Mouse (Mus musculus) neural tube, embryonic 15.5 days (tissue): Measurements from ENCODE around the gene Hpf1. TPM values are rescaled to one million over a fixed set of nuclear protein-coding genes. Genes with fewer than 3 reads are reported as not detected.

Experiments
- ATAC-seq: fragments of 200-750 bp; cut with Nextera tagmentation; 2 replicates; pipeline ENCODE4 v1.8.0; 2017; ENCODE audit warnings: mild to moderate bottlenecking, moderate TSS enrichment, moderate library complexity; ENCODE audit not compliant: low FRiP score
- H3K27ac ChIP-seq: fragments of 300-500 bp; sonication (generic); replicated peaks from 2 replicates; pipeline ENCODE4 v1.5.1; 2015; ENCODE audit warnings: mild to moderate bottlenecking, inconsistent platforms
- H3K27me3 ChIP-seq: fragments of 300-500 bp; sonication (generic); replicated peaks from 2 replicates; pipeline ENCODE4 v1.6.1; 2015; ENCODE audit warnings: inconsistent platforms
- H3K36me3 ChIP-seq: fragments of 300-500 bp; sonication (generic); 2 replicates; pipeline ENCODE4 v1.6.1; 2015; ENCODE audit warnings: inconsistent platforms
- H3K4me1 ChIP-seq: fragments of 300-500 bp; sonication (generic); 2 replicates; pipeline ENCODE4 v1.6.1; 2015; ENCODE audit warnings: inconsistent platforms
- H3K4me2 ChIP-seq: fragments of 300-500 bp; sonication (generic); 2 replicates; pipeline ENCODE4 v1.6.1; 2015; ENCODE audit warnings: inconsistent platforms, mild to moderate bottlenecking, moderate library complexity
- H3K4me3 ChIP-seq: fragments of 300-500 bp; sonication (generic); replicated peaks from 2 replicates; pipeline ENCODE4 v1.5.1; 2015; ENCODE audit warnings: mild to moderate bottlenecking, inconsistent platforms
- H3K9ac ChIP-seq: fragments of 300-500 bp; sonication (generic); replicated peaks from 2 replicates; pipeline ENCODE4 v1.6.1; 2015; ENCODE audit warnings: mild to moderate bottlenecking, inconsistent platforms
- H3K9me3 ChIP-seq: fragments of 300-500 bp; sonication (generic); replicated peaks from 2 replicates; pipeline ENCODE4 v1.6.1; 2016; ENCODE audit warnings: inconsistent platforms
- WGBS: fragments of 180-500 bp; shearing (Covaris S2); methylation state at CpG from one replicate; pipeline ENCODE4 v1.1.7; 2015; ENCODE audit warnings: mixed read lengths; 5-methylcytosine and 5-hydroxymethylcytosine counted together
- polyA plus RNA-seq: library from polyadenylated mRNA; unstranded; fragments of >200 nt; fragmentation: Nextera tagmentation; extraction: Ambion mirVana; gene quantifications from 2 replicates; pipeline ENCODE4 v1.2.1, GENCODE M21; 2015

Gene Hpf1
- polyA plus RNA-seq, 1 experiment from 2014 or later, result 109 TPM

GRCm38 (mm10) chr8:60912081-60912480, 21.9 kb downstream of the Hpf1 start:
- H3K27me3 ChIP-seq, result no peaks in the 10 kb centered on the region
- no peak overlapping the region for H3K27ac ChIP-seq
- WGBS, result 75% methylated on average over 4 of the region's 4 CpGs
- no peak overlapping the region for H3K9ac ChIP-seq
- no peak overlapping the region for H3K4me2 ChIP-seq
- no peak overlapping the region for H3K4me3 ChIP-seq
- no peaks in the 10 kb centered on the region for H3K9me3 ChIP-seq
- no peaks in the 10 kb centered on the region for H3K4me1 ChIP-seq
- peaks cover 12% of the 10 kb centered on the region for H3K36me3 ChIP-seq
- ATAC-seq, result no peak

GRCm38 (mm10) chr8:60912554-60912953, 22.3 kb downstream of the Hpf1 start:
- no peak overlapping the region for H3K4me2 ChIP-seq
- no peaks in the 10 kb centered on the region for H3K4me1 ChIP-seq
- peaks cover 12% of the 10 kb centered on the region for H3K36me3 ChIP-seq
- 54% methylated on average over 10 of the region's 10 CpGs for WGBS
- H3K27me3 ChIP-seq, result no peaks in the 10 kb centered on the region
- H3K27ac ChIP-seq, result no peak overlapping the region
- no peak for ATAC-seq
- no peak overlapping the region for H3K4me3 ChIP-seq
- no peaks in the 10 kb centered on the region for H3K9me3 ChIP-seq
- no peak overlapping the region for H3K9ac ChIP-seq

DNA sequence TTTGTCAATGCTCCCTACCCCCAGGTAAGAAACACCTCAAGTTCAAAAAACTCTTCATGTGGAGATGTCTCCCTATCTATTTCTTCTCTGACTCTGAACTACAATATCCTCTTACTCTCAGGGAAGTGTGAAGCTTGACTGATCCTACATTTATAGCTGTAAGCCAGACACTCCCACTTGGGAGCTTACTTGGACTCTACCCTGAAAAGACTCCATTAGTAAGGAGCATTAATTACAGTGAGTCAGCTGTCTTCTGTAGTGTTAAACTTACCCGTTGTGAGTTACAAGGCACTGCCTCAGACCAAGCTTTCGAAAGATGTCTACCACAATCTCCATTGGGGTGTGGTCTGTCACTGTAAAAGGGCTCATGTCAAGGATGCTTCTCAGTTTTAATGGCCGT, 28.9 kb downstream of the Hpf1 start:
- WGBS, result 80% methylated on average over 3 of the region's 3 CpGs
- Histone ChIP-seq H3K9me3 (no peaks in the 10 kb centered on the region), H3K36me3 (peaks cover 5% of the 10 kb centered on the region), H3K4me3 (no peak overlapping the region), H3K4me2 (no peak overlapping the region), H3K4me1 (no peaks in the 10 kb centered on the region), H3K27me3 (no peaks in the 10 kb centered on the region), H3K27ac (no peak overlapping the region), H3K9ac (no peak overlapping the region)
- no peak for ATAC-seq

GRCm38 (mm10) chr8:60920176-60920575, 30.0 kb downstream of the Hpf1 start:
- Histone ChIP-seq H3K4me2 (no peak overlapping the region), H3K9ac (no peak overlapping the region), H3K4me1 (no peaks in the 10 kb centered on the region), H3K4me3 (no peak overlapping the region), H3K27me3 (no peaks in the 10 kb centered on the region), H3K36me3 (peaks cover 5% of the 10 kb centered on the region), H3K9me3 (no peaks in the 10 kb centered on the region), H3K27ac (no peak overlapping the region)
- no peak for ATAC-seq
- WGBS, result 90% methylated on average over 4 of the region's 4 CpGs

DNA sequence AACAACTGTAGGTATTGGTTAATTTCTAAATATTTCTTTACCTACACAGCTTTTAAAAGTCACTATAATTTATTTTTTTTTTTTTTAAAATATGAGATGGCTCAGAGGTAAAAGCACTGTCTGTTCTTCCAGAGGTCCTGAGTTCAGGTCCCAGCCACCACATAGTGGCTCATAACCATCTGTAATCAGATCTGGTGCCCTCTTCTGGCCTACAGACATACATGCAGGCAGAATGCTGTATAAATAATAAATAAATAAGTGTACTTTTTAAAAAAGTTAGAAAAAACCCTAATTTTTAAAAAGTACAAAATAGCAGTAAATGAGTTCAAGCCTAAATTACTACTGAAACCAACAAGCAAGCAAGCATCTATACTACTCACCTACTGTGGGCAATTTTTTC, 43.4 kb downstream of the Hpf1 start:
- H3K4me2 ChIP-seq, result no peak overlapping the region

GRCm38 (mm10) chr8:60938717-60939424, 48.7 kb downstream of the Hpf1 start:
- Histone ChIP-seq H3K27me3 (no peaks in the 10 kb centered on the region), H3K4me3 (no peak overlapping the region), H3K9ac (no peak overlapping the region), H3K27ac (no peak overlapping the region), H3K4me1 (no peaks in the 10 kb centered on the region), H3K36me3 (peaks cover 3% of the 10 kb centered on the region; the same call in 1 of the 2 replicates), H3K4me2 (no peak overlapping the region), H3K9me3 (no peaks in the 10 kb centered on the region)
- ATAC-seq, result no peak
- 59% methylated on average over 3 of the region's 3 CpGs for WGBS

More for the DNA sequence above, 43.4 kb downstream of the Hpf1 start:
- ATAC-seq, result no peak
- Histone ChIP-seq H3K27me3 (no peaks in the 10 kb centered on the region), H3K27ac (no peak overlapping the region), H3K4me3 (no peak overlapping the region), H3K36me3 (peaks cover 6% of the 10 kb centered on the region; the same call in 1 of the 2 replicates), H3K9ac (no peak overlapping the region), H3K9me3 (no peaks in the 10 kb centered on the region), H3K4me1 (no peaks in the 10 kb centered on the region)

DNA sequence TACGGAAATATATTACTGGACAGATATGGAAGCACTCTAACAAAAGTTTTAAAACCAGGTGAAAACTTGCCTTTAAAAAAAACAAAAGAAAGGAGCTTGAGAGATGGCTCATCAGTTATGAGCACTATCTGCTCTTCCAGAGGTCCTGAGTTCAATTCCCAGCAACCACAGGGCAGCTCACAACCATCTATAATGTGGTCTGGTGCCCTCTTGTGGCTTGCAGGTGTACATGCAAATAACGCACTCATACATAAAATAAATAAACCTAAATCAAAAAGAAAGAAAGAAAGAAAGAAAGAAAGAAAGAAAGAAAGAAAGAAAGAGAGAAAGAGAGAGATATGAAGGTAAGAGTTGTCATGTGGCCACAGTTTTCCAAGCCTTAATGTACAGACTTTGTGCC, 52.6 kb downstream of the Hpf1 start:
- H3K9me3 ChIP-seq, result no peaks in the 10 kb centered on the region
- H3K9ac ChIP-seq, result no peak overlapping the region
- H3K4me1 ChIP-seq, result no peaks in the 10 kb centered on the region
- no peaks in the 10 kb centered on the region for H3K36me3 ChIP-seq
- no peak overlapping the region for H3K27ac ChIP-seq
- H3K27me3 ChIP-seq, result no peaks in the 10 kb centered on the region
- WGBS, result 96% methylated on average over 2 of the region's 2 CpGs
- no peak overlapping the region for H3K4me2 ChIP-seq
- H3K4me3 ChIP-seq, result no peak overlapping the region
- ATAC-seq, result no peak

DNA sequence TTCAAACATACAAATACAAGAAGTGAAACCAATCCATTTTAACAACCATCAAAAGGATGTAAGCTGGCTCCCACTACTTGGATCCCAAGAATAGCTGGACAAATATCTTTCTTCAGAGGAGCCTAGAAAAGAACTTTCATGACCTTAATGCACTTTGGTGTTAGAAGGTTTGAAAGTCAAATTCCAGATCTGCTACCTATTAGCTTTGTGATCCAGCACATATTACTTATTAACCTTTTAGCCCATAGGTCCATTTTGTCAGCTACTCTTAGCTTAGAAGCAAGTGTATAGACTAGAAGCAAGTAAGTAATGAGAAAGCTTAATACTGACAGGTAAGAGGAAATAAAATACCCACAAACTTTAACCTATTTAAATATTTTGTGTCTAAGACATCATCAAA, 57.3 kb downstream of the Hpf1 start:
- peaks cover 13% of the 10 kb centered on the region for H3K4me1 ChIP-seq
- no peak overlapping the region for H3K27ac ChIP-seq
- H3K9me3 ChIP-seq, result no peaks in the 10 kb centered on the region
- no peaks in the 10 kb centered on the region for H3K36me3 ChIP-seq
- ATAC-seq, result no peak
- H3K4me2 ChIP-seq, result no peak overlapping the region
- no peaks in the 10 kb centered on the region for H3K27me3 ChIP-seq
- H3K4me3 ChIP-seq, result no peak overlapping the region
- H3K9ac ChIP-seq, result no peak overlapping the region

DNA sequence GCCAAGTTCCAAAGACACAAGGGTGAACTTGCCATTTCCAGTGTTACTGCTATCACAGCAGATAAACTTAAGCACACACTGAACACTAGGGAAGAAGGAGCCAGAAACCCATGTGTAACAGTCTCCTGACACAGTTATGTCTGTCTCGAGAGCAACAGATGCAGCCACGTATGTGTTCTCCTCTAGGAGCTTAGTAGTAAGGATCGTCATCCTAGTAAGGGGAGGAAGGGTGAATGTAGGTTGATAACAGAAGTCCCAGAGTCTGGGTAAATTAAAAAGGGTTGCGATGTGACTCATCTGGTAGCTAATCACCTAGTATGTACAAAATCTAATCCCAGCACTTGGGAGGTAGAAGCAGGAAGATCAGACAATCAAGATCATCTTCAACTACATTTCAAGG, 59.6 kb downstream of the Hpf1 start:
- no peak overlapping the region for H3K27ac ChIP-seq
- peaks cover 18% of the 10 kb centered on the region for H3K4me1 ChIP-seq
- H3K9me3 ChIP-seq, result no peaks in the 10 kb centered on the region
- no peak for ATAC-seq
- H3K4me3 ChIP-seq, result no peak overlapping the region
- H3K4me2 ChIP-seq, result no peak overlapping the region
- H3K27me3 ChIP-seq, result no peaks in the 10 kb centered on the region
- 82% methylated on average over 4 of the region's 4 CpGs for WGBS
- H3K9ac ChIP-seq, result no peak overlapping the region
- no peaks in the 10 kb centered on the region for H3K36me3 ChIP-seq

GRCm38 (mm10) chr8:60951271-60951670, 61.1 kb downstream of the Hpf1 start:
- Histone ChIP-seq H3K27me3 (no peaks in the 10 kb centered on the region), H3K9ac (no peak overlapping the region), H3K4me2 (no peak overlapping the region), H3K4me1 (peaks cover 18% of the 10 kb centered on the region), H3K27ac (no peak overlapping the region), H3K4me3 (no peak overlapping the region), H3K36me3 (no peaks in the 10 kb centered on the region), H3K9me3 (no peaks in the 10 kb centered on the region)
- no peak for ATAC-seq
- 80% methylated on average over 4 of the region's 4 CpGs for WGBS

- 89% methylated on average over 1 of the region's 1 CpGs for WGBS
- no peaks in the 10 kb centered on the region for H3K27me3 ChIP-seq
- H3K9me3 ChIP-seq, result no peaks in the 10 kb centered on the region
- H3K36me3 ChIP-seq, result no peaks in the 10 kb centered on the region
- H3K4me2 ChIP-seq, result no peak overlapping the region
- no peak overlapping the region for H3K4me3 ChIP-seq
- no peak overlapping the region for H3K9ac ChIP-seq
- H3K27ac ChIP-seq, result no peak overlapping the region
- peaks cover 18% of the 10 kb centered on the region for H3K4me1 ChIP-seq
- no peak for ATAC-seq
Observed at GRCm38 (mm10) chr8:60951757-60952156, 61.5 kb downstream of the Hpf1 start.

DNA sequence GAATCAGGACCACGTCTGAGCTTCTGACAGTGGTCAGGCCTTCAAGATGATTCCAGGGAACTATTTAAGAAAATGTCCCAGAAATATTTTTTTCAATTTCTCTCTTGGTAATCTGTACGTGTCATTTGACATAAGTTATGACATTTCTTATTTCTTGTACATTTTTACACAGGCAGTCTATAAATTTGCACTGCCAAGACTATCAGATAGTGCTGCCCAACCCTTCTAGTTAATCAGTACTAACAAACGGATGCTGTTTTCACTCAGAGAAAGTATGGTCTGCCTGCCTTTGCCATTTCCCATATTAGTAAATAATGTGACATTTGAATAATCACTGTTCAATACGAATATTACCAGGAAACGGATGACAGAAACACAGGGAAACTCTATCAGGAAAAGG, 62.6 kb downstream of the Hpf1 start:
- no peak overlapping the region for H3K9ac ChIP-seq
- H3K4me3 ChIP-seq, result no peak overlapping the region
- peaks cover 18% of the 10 kb centered on the region for H3K4me1 ChIP-seq
- peak overlapping the region; percentile 42 for H3K4me2 ChIP-seq
- no peaks in the 10 kb centered on the region for H3K36me3 ChIP-seq
- H3K27ac ChIP-seq, result no peak overlapping the region
- ATAC-seq, result no peak
- H3K27me3 ChIP-seq, result no peaks in the 10 kb centered on the region
- 68% methylated on average over 5 of the region's 5 CpGs for WGBS
- H3K9me3 ChIP-seq, result no peaks in the 10 kb centered on the region
